Mouse (Mus musculus) brain, embryonic 14.5 days (tissue): ENCODE data around the gene Sox5. TPM values are rescaled to one million over a fixed set of nuclear protein-coding genes. Genes with fewer than 3 reads are reported as not detected.
A peak's percentile ranks its signal among the peaks of the same experiment; 100 is the strongest.

Experiments
- DNase-seq: peaks from one replicate; pipeline ENCODE4 v3.0.0-alpha.2; 2011; ENCODE audit warnings: low read depth
- CTCF ChIP-seq: fragments of 200-500 bp; IDR thresholded peaks from 2 replicates; pipeline ENCODE4 v1.5.1; 2012; ENCODE audit warnings: inconsistent platforms, mild to moderate bottlenecking, moderate library complexity, borderline replicate concordance; ENCODE audit not compliant: insufficient read depth, insufficient read length; ENCODE audit errors: extremely low read depth
- POLR2A ChIP-seq: fragments of 200-500 bp; IDR thresholded peaks from 2 replicates; pipeline ENCODE4 v1.6.1; 2012; ENCODE audit warnings: mild to moderate bottlenecking, inconsistent platforms, borderline replicate concordance; ENCODE audit not compliant: poor library complexity, insufficient read depth, insufficient read length, severe bottlenecking; ENCODE audit errors: extremely low read depth
- polyA plus RNA-seq: library from polyadenylated mRNA; depleted of rRNA; stranded (reverse); fragments of >200 nt; gene quantifications from 2 replicates; pipeline ENCODE4 v1.2.3, GENCODE M21; 2012

Gene Sox5
- polyA plus RNA-seq, 1 experiment = 30.3 TPM

DNA sequence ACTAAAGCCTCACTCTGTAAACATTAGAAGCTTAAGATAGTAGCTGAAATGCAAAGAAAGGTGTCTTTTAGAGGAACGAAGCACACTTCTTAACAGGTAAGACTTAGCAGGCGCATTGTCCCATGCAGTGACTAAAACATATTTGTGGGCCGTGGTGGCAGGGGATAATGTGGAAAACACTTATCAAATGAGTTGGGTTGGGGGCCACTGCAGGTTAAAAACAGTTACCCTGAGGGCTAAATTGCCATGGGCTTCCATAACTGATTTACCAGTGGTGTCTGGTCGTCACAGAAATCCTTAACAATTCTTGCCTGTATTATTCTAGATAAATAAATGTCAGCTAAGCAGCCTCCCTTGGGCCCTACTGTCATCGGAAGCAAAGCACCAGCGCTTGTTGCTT lies 401.1 kb downstream of the Sox5 start:
- TF ChIP-seq POLR2A = no peak
- TF ChIP-seq CTCF = no peak
- no peak for DNase-seq

DNA sequence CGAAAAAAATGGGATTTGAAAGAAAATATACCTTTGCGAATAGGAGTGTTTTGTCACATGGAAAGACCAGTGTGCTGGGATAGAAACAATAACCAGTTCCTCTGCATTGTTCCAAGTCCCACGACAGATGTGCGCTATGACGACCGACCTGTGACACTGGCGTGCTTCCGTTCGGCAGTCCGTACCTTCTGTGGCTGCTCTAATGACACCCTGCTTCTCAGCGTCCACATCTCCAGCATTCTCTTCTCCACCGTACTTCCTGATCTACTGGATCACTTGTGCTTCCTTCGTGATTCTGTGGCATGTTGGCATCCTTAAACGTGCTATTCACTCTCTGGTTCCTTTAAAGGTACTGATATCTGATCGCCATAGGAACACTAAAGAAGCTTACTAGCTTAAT lies 401.6 kb downstream of the Sox5 start:
- TF ChIP-seq CTCF (no peak), POLR2A (no peak)
- no peak for DNase-seq

GRCm38 (mm10) chr6:144374810-144375209 lies 407.0 kb downstream of the Sox5 start:
- no peak for TF ChIP-seq CTCF
- no peak for TF ChIP-seq POLR2A
- DNase-seq = peak; percentile 69

DNA sequence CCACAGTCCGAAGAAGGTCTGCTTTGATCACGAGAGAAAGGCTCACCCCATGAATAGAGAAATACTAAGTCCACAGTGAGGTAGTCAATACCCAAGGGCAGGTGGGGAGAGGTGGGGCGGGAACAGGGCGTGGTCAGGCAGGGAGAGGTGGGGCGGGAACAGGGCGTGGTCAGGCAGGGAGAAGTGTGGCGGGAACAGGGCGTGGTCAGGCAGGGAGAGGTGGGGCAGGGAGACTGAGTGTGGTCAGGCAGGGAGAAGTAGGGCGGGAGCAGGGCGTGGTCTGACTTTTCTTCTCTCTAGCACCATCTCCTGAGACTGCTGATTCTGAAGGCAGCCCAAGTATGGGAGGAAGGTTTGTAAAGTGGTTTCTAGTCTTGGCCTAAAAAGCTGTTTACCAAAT lies 411.1 kb downstream of the Sox5 start:
- TF ChIP-seq POLR2A (no peak), CTCF (no peak)
- DNase-seq = no peak

GRCm38 (mm10) chr6:144367626-144368077 lies 414.1 kb downstream of the Sox5 start:
- TF ChIP-seq POLR2A (no peak), CTCF (no peak)
- peak; percentile 84 for DNase-seq

GRCm38 (mm10) chr6:144361267-144362038 lies 420.3 kb downstream of the Sox5 start:
- DNase-seq = peak; percentile 72
- TF ChIP-seq POLR2A (no peak), CTCF (no peak)

- DNase-seq = no peak
- no peak for TF ChIP-seq POLR2A
- no peak for TF ChIP-seq CTCF
Measured at GRCm38 (mm10) chr6:144357081-144357480, 424.7 kb downstream of the Sox5 start.

DNA sequence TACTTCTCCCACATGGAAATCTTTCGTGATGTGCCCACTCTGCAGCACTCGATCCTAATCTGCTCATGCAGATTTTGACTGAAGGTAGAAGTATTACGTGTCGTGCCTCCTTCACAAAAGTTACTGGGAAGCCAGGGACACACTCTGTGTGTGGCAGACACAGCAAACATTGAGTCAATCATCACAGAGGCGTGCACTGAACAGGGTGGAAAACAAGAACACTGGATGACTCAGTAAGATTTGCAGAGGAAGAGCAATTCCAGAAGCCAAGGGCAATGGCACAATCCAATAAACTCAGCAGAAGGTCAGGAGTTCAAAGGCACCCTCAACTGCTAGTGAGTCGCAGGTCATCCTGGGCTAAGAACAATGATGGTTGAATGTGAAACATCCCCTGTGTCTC lies 430.7 kb downstream of the Sox5 start:
- no peak for TF ChIP-seq POLR2A
- no peak for TF ChIP-seq CTCF

GRCm38 (mm10) chr6:144343338-144343737 lies 438.4 kb downstream of the Sox5 start:
- no peak for TF ChIP-seq CTCF
- TF ChIP-seq POLR2A = no peak
- DNase-seq = peak; percentile 86

More for the DNA sequence above, 430.7 kb downstream of the Sox5 start:
- no peak for DNase-seq

DNA sequence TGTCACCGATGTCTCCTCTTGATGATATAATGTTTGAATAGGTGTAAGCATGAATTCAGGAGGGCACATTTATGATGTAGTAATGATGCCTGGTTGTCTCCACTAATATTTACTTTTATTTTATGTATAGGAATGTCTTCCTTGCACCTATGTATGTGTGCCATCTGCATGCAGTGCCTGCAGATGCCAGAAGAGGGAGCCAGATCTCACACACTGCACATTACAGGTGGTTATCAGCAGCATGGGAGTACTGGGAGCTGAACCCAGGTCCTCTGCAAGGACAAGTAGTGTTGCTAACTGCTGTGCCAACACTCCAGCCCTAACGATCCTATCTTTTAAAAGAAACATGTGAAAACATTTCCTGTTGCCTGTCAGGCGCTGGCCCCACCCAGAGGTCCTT lies 442.2 kb downstream of the Sox5 start:
- no peak for TF ChIP-seq POLR2A
- TF ChIP-seq CTCF = peak; percentile 26; the same call in 1 of the 2 replicates
- DNase-seq = no peak

- peak; percentile 75 for DNase-seq
- TF ChIP-seq POLR2A = no peak
- peak; percentile 66; the same call in 1 of the 2 replicates for TF ChIP-seq CTCF
Measured at GRCm38 (mm10) chr6:144339006-144339405, 442.8 kb downstream of the Sox5 start.

- DNase-seq = peak; percentile 40
- no peak for TF ChIP-seq POLR2A
- TF ChIP-seq CTCF = no peak
Measured at GRCm38 (mm10) chr6:144338221-144338620, 443.6 kb downstream of the Sox5 start.
